Mouse (Mus musculus): ENCODE results near the gene Pbx1.

Pbx1 gene

DNA sequence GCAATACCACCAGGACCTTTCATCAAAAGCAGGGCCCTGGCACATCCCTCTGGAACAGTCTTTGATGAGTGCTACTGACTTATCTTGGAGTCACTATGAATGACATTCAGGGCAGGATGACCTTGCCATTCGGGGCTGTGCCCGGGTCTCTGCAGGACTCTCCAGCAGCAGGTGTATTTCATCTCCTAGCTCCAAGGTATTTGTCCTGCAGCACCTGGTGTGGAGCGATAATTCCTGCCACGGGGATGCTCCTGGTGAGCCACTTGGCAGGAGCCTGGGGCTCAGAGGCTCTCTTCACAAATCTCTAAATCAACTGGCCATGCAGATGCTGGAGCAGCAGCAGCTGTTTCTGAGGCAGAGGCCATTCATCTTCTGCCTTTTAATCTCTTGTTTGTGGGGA is 340.4 kb downstream of the Pbx1 start:
- DNase-seq (ENCODE audit: low read depth, low spot score), result no peak

DNA sequence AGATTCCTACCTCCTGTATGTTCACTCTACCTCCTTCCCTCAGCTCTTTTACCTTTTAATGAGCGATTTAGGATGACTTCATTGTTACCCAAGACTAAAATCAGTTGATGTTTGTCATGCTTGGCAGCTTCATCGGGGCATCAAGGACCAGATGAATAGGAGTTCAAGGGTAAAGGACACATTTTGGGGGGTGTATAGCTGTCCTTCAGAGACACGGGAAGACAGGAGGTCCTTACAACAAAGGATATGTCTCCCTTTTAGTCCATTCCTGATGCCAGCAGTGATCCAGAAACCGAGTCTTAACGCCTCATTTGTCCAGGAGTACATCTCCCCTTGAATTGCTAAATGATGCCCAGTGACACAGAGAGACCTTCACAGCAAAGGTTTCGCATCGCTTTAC is 343.4 kb downstream of the Pbx1 start:
- no peak for DNase-seq (ENCODE audit: low read depth, low spot score)

DNA sequence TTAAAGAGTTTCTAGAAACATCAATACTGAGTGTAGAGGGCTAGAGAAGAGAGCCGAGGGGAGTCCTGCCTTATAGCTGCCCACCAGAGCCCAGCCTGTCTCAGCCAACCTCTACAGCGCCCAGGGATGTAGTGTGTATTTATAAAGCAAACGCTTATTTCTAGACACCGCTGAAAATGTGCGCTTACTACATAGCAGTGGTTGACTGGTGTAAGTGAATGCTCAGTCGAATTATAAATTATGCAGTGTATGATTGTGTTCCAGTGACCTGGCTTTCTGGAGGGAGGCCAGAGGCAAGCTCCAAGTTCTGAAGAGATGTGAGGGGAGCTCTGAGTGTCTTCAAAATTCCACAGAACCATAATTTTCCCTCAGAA is 352.7 kb downstream of the Pbx1 start:
- no peak for DNase-seq (ENCODE audit: low read depth, low spot score)

DNA sequence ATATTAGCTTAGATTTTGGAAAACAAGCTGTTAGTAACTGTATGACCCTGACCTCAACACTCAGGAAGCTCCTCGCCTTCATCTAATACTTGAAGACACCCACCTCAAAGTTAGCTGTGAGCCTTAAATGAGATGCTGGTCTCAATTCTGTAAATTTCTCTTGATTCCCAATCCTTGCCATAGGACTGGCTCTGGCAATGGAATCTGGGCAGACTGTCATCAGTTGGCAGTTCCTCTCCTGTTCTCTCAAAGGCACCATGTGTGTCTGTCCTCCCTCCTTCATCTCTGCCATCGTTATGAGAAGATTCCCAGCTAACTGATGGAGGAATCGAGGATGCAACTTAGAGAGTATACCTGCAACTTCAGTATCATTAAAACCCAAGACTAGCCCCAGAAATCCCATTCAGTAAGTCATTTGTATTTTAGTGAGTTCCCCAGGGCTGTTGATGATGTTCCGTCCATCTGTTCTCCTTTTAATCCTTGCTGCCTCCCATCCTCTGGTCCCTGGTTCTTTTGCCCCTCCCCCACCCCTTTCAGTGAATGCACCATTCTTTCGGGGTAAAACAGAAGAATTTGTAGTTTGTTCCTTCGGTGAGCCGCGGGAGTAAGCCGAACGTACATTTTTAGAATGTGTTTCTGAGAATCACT is 353.2 kb downstream of the Pbx1 start:
- DNase-seq (ENCODE audit: low read depth, low spot score), result no peak

DNA sequence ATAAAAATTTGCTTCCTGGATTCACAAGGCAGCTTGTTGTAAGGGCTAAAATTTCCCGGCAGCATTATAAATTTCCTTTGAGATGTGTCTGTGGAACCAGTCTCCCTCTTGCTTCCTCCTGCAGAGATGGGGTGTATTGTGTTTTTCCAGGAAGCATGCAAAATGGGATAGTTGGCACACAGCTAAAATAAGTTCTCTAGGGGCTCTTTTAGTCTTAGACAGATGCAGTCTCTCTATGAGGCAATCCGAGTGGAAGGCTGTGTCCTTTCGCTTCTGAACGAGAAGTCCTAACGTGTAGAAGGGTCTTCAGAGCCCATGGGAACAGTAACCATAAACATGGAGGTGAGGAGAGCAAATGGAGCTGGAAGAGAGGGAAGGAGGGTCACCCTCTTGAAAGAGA is 360.1 kb downstream of the Pbx1 start:
- DNase-seq (ENCODE audit: low read depth, low spot score), result no peak

GRCm38 (mm10) chr1:168070273-168070910 is 361.7 kb downstream of the Pbx1 start:
- no peak for DNase-seq (ENCODE audit: low read depth, low spot score)

DNA sequence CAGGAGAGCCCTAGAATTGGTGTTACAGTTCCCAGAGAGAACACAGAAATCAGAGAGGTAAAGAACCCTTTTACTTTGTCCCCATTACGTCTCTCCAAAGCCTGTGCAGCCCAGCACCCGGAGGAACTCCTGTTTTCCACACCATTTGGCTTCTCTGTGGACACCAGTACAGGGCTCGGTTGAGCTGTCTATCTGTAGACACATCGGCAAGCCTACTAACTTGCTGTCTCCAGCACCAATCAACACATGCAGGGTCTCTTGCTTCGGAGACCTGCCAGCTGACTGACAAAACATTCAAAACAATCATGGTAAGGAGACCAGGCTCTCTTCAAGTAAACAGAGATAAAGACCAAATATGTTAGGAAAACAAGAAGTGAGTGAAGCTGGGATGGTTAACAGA is 362.3 kb downstream of the Pbx1 start:
- no peak for DNase-seq (ENCODE audit: low read depth, low spot score)

Data from R1 (cell line).